Mouse (Mus musculus) ES-CJ7 (cell line): ENCODE measurements around the gene Arhgap32.
"Not testable (repeated sequence)": the region's sequence is repeated elsewhere in the genome, so short reads cannot be mapped to it uniquely, and the experiment has no call there.

ENCODE experiments used
- DNase-seq: peaks from one replicate; pipeline ENCODE4 v3.0.0; 2011; ENCODE audit warnings: low read depth, low spot score

Arhgap32 gene

GRCm38 (mm10) chr9:32115786-32116185, at the start of gene Arhgap32:
TSS of gene Arhgap32 (plus strand) at chr9:32116136.
- DNase-seq = no peak

GRCm38 (mm10) chr9:32072778-32073177, 43.2 kb upstream of the Arhgap32 start:
- no peak for DNase-seq

GRCm38 (mm10) chr9:32088106-32088776, 27.7 kb upstream of the Arhgap32 start:
- DNase-seq = no peak

- DNase-seq = peak; percentile 49
Observed at GRCm38 (mm10) chr9:32088882-32089281, 27.1 kb upstream of the Arhgap32 start.

- DNase-seq = no peak
Observed at GRCm38 (mm10) chr9:32093456-32093855, 22.5 kb upstream of the Arhgap32 start.

- peak; percentile 51 for DNase-seq
Observed at GRCm38 (mm10) chr9:32094351-32095120, 21.4 kb upstream of the Arhgap32 start.

- peak; percentile 98 for DNase-seq
Observed at GRCm38 (mm10) chr9:32095511-32095910, 20.4 kb upstream of the Arhgap32 start.

GRCm38 (mm10) chr9:32096541-32096940, 19.4 kb upstream of the Arhgap32 start:
- DNase-seq = peak; percentile 50

GRCm38 (mm10) chr9:32097123-32097522, 18.8 kb upstream of the Arhgap32 start:
- no peak for DNase-seq

- DNase-seq = no peak
Observed at GRCm38 (mm10) chr9:32098425-32099155, 17.3 kb upstream of the Arhgap32 start.

- DNase-seq = no peak
Observed at GRCm38 (mm10) chr9:32100561-32100960, 15.4 kb upstream of the Arhgap32 start.

- DNase-seq = no peak
Observed at GRCm38 (mm10) chr9:32101488-32101887, 14.4 kb upstream of the Arhgap32 start.

- no peak for DNase-seq
Observed at GRCm38 (mm10) chr9:32104670-32105069, 11.3 kb upstream of the Arhgap32 start.

GRCm38 (mm10) chr9:32110376-32110775, 5.6 kb upstream of the Arhgap32 start:
- DNase-seq = no peak

- no peak for DNase-seq
Observed at GRCm38 (mm10) chr9:32116272-32116671, 336 bp downstream of the Arhgap32 start.

- no peak for DNase-seq
Observed at GRCm38 (mm10) chr9:32117876-32118275, 1.9 kb downstream of the Arhgap32 start.

- DNase-seq = no peak
Observed at GRCm38 (mm10) chr9:32118433-32118832, 2.5 kb downstream of the Arhgap32 start.

- DNase-seq = no peak
Observed at GRCm38 (mm10) chr9:32119586-32119985, 3.6 kb downstream of the Arhgap32 start.

GRCm38 (mm10) chr9:32120162-32120561, 4.2 kb downstream of the Arhgap32 start:
- no peak for DNase-seq

- DNase-seq = not testable (repeated sequence)
Observed at GRCm38 (mm10) chr9:32121271-32121670, 5.3 kb downstream of the Arhgap32 start.

- DNase-seq = peak; percentile 55
Observed at GRCm38 (mm10) chr9:32136195-32136594, 20.3 kb downstream of the Arhgap32 start.

- peak; percentile 35 for DNase-seq
Observed at GRCm38 (mm10) chr9:32136680-32137295, 20.9 kb downstream of the Arhgap32 start.
